Mouse (Mus musculus) ZHBTc4 (cell line): Measurements from ENCODE around the gene Dtx3l.

Experiments used
- DNase-seq: peaks from one replicate; pipeline ENCODE4 v3.0.0-alpha.2; 2011; ENCODE audit warnings: low read depth, low spot score

The Dtx3l gene

DNA sequence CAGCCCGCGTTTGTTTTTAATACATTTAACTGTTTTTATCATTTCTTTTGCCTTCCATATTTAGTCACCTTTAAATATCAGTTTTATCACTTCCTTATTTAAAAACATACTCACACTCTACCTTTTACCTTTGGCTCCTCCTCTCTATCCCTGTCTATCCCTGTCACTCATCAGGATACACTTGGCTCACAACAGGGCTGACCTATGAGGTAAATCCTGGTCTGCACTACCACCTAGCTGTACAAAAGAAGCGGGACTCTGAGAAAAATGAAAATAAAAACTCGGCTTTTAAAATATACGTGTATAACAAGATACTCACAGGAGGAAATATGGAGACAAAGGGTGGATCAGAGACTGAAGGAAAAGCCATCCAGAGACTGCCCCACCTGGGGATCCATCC is 50.0 kb downstream of the Dtx3l start:
- no peak for DNase-seq

DNA sequence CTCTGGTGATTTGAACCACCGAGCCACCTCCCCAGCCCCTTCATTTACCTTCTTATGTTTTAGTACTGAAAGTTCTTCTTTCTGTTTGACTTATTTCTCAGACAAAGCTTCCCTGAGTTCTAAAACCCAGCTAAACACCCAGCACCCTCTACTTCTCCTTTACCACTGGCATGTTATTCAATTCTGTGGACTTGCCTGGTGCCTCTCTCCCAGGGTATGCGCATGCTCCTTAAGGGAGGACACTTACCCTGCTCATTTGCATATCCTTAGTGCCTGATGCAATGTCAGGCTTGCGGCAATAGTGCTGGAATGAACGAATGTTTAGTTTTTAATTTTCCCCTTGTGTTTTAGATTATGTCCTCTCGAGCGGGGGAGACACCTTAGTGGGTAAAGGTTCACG is 50.8 kb downstream of the Dtx3l start:
- DNase-seq: peak; percentile 77
